Mouse (Mus musculus) midbrain, embryonic 10.5 days (tissue): ENCODE data around the gene Prkg2. TPM values are rescaled to one million over a fixed set of nuclear protein-coding genes. Genes with fewer than 3 reads are reported as not detected.
A peak's percentile ranks its signal among the peaks of the same experiment; 100 is the strongest.

Experiments
- DNase-seq: peaks from one replicate; pipeline ENCODE4 v3.0.0-alpha.2; 2017; ENCODE audit warnings: low spot score
- H3K27ac ChIP-seq: fragments of 300-500 bp; sonication (generic); replicated peaks from 2 replicates; pipeline ENCODE4 v1.5.1; 2016; ENCODE audit warnings: mild to moderate bottlenecking
- H3K27me3 ChIP-seq: fragments of 300-500 bp; sonication (generic); 2 replicates; pipeline ENCODE4 v1.6.1; 2016; ENCODE audit warnings: low read depth, mild to moderate bottlenecking; ENCODE audit not compliant: poor library complexity, severe bottlenecking
- H3K36me3 ChIP-seq: fragments of 300-500 bp; sonication (generic); 2 replicates; pipeline ENCODE4 v1.6.1; 2016; ENCODE audit warnings: mild to moderate bottlenecking, moderate library complexity
- H3K4me1 ChIP-seq: fragments of 300-500 bp; sonication (generic); 2 replicates; pipeline ENCODE4 v1.6.1; 2016
- H3K4me3 ChIP-seq: fragments of 300-500 bp; sonication (generic); 2 replicates; pipeline ENCODE4 v1.5.1; 2016; ENCODE audit warnings: mild to moderate bottlenecking, moderate library complexity
- H3K9me3 ChIP-seq: fragments of 300-500 bp; sonication (generic); replicated peaks from 2 replicates; pipeline ENCODE4 v1.6.1; 2016; ENCODE audit warnings: mild to moderate bottlenecking
- WGBS: fragments of 180-500 bp; shearing (Covaris S2); methylation state at CpG from one replicate; pipeline ENCODE4 v1.1.7; 2016; 5-methylcytosine and 5-hydroxymethylcytosine counted together
- polyA plus RNA-seq: library from polyadenylated mRNA; unstranded; fragments of >200 nt; fragmentation: Nextera tagmentation; extraction: Ambion mirVana; gene quantifications from 2 replicates; pipeline ENCODE4 v1.2.1, GENCODE M21; 2016

Prkg2 gene
- polyA plus RNA-seq, result 0.90 and 1.6 TPM in 2 replicates

DNA sequence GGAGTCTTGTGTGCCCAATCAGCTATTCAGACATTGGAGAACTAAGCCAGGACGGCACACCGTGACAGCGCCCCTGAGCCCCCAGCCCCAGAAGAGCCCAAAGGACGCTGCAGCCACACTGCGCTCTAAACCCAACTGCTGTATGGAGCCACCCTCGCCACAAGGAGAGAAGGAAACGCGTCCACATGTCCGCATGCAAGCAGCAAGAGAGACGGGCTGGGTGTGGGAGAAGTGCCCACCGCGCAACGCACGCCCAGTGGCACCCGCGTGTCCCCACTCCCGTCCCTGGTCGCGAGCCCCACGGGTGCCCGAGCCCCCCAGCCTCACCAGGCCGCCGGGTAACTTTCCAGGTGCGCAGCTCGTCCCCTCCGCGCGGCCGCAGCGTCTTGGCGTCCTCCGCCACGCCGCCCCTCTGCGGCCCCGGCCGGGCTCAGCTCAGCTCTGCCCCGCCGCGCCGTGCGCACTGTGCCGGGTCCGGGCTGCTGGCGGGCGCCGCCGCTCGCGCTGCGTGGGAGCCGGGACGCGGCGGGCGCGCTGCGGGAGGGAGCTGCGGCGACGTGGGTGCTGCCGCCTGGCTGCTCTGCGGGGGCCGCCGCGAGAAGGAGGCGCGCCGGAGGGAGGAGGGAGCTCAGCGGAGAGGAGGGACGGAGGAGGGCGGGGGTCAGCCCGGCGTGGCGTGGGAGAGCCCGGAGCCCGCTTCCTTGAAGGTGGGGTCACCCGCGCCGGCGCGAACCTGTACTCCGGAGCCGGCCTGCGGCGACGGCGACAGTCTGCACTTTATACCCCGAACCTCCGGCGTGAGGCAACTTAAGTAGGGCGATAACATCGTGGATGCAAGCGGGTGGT, at the start of gene Prkg2:
Gene Prkg2 (minus strand): TSS at position 756 of the 846 bp plus-strand sequence.
- peak within 1 kb of the TSS; percentile 81 for H3K27ac ChIP-seq

GRCm38 (mm10) chr5:99083955-99084354, 46.8 kb upstream of the Prkg2 start:
- peaks cover 7% of the 10 kb centered on the region for H3K4me1 ChIP-seq
- no peak overlapping the region for H3K4me3 ChIP-seq
- H3K36me3 ChIP-seq, result no peaks in the 10 kb centered on the region
- peak; percentile 16 for DNase-seq
- H3K27me3 ChIP-seq, result no peaks in the 10 kb centered on the region
- no peak overlapping the region for H3K27ac ChIP-seq
- 28% methylated on average over 5 of the region's 5 CpGs for WGBS
- H3K9me3 ChIP-seq, result no peaks in the 10 kb centered on the region

More for the DNA sequence above, at the start of gene Prkg2:
- H3K9me3 ChIP-seq, result no peaks in the 10 kb centered on the region
- H3K4me3 ChIP-seq, result peak within 1 kb of the TSS; percentile 78
- peaks cover 62% of the 10 kb centered on the region for H3K27me3 ChIP-seq
- no peaks in the 10 kb centered on the region for H3K36me3 ChIP-seq
- H3K4me1 ChIP-seq, result peaks cover 25% of the 10 kb centered on the region
- whole genome bisulfite sequencing, result under 1% methylated on average over 90 of the region's 94 CpGs
- DNase-seq, result peak; percentile 55

DNA sequence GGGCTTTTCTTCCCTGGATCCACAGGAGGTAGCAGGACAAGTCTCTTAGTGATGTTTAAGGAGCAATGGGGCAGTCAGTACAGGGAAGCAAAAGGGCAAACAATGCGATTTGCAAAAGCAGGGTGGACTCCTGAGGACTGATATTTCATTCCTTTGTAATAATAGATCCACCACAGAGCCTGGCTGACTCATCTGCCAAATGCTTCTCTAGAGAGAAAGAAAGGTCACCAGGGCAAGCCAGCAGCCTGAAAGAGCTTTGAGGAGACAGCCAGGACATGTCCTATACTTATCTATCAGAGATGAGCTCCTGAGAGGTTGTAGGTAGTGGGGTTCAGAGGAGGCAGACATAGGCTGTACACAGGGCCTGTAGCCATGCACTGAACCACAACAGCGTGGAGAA, 41.2 kb upstream of the Prkg2 start:
- no peaks in the 10 kb centered on the region for H3K9me3 ChIP-seq
- WGBS, result 62% methylated on average over 2 of the region's 2 CpGs
- peaks cover 10% of the 10 kb centered on the region for H3K4me1 ChIP-seq
- H3K27me3 ChIP-seq, result no peaks in the 10 kb centered on the region
- no peak overlapping the region for H3K4me3 ChIP-seq
- no peak for DNase-seq
- H3K36me3 ChIP-seq, result no peaks in the 10 kb centered on the region
- H3K27ac ChIP-seq, result no peak overlapping the region

GRCm38 (mm10) chr5:99068391-99068790, 31.2 kb upstream of the Prkg2 start:
- no peak overlapping the region for H3K4me3 ChIP-seq
- H3K36me3 ChIP-seq, result no peaks in the 10 kb centered on the region
- H3K4me1 ChIP-seq, result no peaks in the 10 kb centered on the region
- 97% methylated on average over 2 of the region's 2 CpGs for WGBS
- no peak overlapping the region for H3K27ac ChIP-seq
- H3K9me3 ChIP-seq, result no peaks in the 10 kb centered on the region
- DNase-seq, result no peak
- H3K27me3 ChIP-seq, result no peaks in the 10 kb centered on the region

GRCm38 (mm10) chr5:99062582-99062981, 25.4 kb upstream of the Prkg2 start:
- H3K27ac ChIP-seq, result no peak overlapping the region

GRCm38 (mm10) chr5:99039021-99039420, 1.9 kb upstream of the Prkg2 start:
- Histone ChIP-seq H3K27me3 (peaks cover 62% of the 10 kb centered on the region), H3K9me3 (no peaks in the 10 kb centered on the region), H3K36me3 (no peaks in the 10 kb centered on the region), H3K4me3 (no peak overlapping the region), H3K4me1 (peaks cover 23% of the 10 kb centered on the region), H3K27ac (no peak overlapping the region)
- DNase-seq, result no peak
- WGBS, result 93% methylated on average over 6 of the region's 6 CpGs

More at GRCm38 (mm10) chr5:99062582-99062981, 25.4 kb upstream of the Prkg2 start:
- Histone ChIP-seq H3K36me3 (no peaks in the 10 kb centered on the region), H3K27me3 (no peaks in the 10 kb centered on the region), H3K4me3 (no peak overlapping the region), H3K9me3 (no peaks in the 10 kb centered on the region), H3K4me1 (no peaks in the 10 kb centered on the region)
- no peak for DNase-seq

- Histone ChIP-seq H3K36me3 (no peaks in the 10 kb centered on the region), H3K9me3 (no peaks in the 10 kb centered on the region), H3K4me3 (peak overlapping the region; percentile 78), H3K27me3 (peaks cover 62% of the 10 kb centered on the region), H3K27ac (peak overlapping the region; percentile 81; the same call in 1 of the 2 replicates), H3K4me1 (peaks cover 23% of the 10 kb centered on the region)
- DNase-seq, result no peak
- WGBS, result 10% methylated on average over 9 of the region's 9 CpGs
Observed at GRCm38 (mm10) chr5:99037442-99037811, 276 bp upstream of the Prkg2 start.

DNA sequence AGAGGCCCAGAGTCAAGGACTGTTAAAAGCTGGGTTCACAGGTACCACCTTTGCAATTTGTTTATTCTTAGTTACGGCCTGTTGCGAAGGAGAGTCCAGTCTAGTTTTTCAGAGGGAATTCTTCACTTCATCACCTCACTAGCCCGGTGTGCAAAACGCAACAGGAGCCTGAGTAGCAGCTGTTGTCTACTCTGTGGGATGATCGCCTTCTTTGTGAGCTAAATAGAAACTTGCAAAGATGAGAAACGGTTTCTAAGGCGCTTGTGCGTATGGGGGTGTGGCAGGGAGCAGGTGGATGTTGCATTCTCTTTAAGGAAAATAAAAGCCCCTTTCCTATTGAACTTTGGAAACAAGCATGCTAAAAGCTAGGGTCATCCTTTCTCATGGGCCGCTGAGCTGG, 1.2 kb downstream of the Prkg2 start:
- 43% methylated on average over 9 of the region's 9 CpGs for WGBS
- H3K27ac ChIP-seq, result no peak overlapping the region

DNA sequence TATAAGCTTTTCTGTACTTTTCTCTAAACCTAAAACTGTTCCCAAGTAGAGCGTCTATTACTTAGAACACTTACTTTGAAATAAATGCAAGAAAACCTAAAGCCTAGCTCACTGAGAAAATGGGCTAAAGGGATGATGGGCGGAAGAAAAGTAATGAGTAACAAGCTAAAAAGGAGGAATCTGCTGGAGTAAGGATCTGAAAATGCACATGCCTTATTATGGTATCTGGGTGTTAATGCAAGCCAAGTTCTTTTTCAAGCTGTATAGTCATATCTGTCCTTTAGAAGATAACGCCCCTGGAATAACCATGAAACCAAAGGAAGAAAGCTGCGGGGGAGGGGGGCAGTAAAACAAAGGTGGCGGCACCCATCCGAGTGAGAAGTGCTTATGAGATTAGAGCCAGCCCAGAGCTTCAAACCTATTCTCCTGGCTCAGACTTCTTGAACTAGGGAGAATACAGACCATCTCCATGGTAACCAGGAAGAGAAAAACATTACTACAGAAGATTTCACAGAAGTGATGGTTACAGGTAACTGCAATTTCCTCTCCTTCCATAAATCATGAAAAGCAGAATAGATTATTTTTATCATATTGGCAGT, 5.5 kb downstream of the Prkg2 start:
- peaks cover 4% of the 10 kb centered on the region; the same call in 1 of the 2 replicates for H3K9me3 ChIP-seq

More for the DNA sequence above, 1.2 kb downstream of the Prkg2 start:
- Histone ChIP-seq H3K4me3 (peak overlapping the region; percentile 78), H3K27me3 (peaks cover 62% of the 10 kb centered on the region), H3K4me1 (peaks cover 29% of the 10 kb centered on the region), H3K9me3 (peaks cover 4% of the 10 kb centered on the region; the same call in 1 of the 2 replicates), H3K36me3 (no peaks in the 10 kb centered on the region)
- no peak for DNase-seq

DNA sequence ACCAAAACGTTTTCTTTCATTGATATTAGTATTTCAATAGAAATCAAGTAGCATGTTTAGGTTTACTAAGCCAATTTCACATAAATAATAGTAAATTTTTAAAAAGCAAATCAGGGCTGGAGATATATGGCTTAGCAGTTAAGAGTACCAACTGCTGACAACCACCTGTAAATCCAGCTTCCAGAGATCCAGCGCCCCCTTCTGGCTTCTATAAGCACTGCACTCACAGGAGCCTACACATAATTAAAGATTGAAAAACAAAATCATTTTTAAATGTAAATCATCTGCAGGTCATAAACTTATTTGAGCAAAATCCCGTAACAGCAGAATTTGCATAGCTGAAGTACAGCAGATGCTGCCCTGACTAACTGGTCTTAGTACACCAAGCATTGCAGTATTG, 10.8 kb downstream of the Prkg2 start:
- Histone ChIP-seq H3K4me3 (no peak overlapping the region), H3K27me3 (no peaks in the 10 kb centered on the region), H3K4me1 (no peaks in the 10 kb centered on the region), H3K9me3 (peaks cover 4% of the 10 kb centered on the region; the same call in 1 of the 2 replicates), H3K36me3 (no peaks in the 10 kb centered on the region), H3K27ac (no peak overlapping the region)
- no peak for DNase-seq
- WGBS, result 66% methylated on average over 3 of the region's 3 CpGs

More for the DNA sequence above, 5.5 kb downstream of the Prkg2 start:
- Histone ChIP-seq H3K4me3 (no peak overlapping the region), H3K4me1 (peaks cover 18% of the 10 kb centered on the region), H3K36me3 (no peaks in the 10 kb centered on the region), H3K27ac (no peak overlapping the region), H3K27me3 (peaks cover 24% of the 10 kb centered on the region)
- 54% methylated on average over 6 of the region's 6 CpGs for WGBS
- no peak for DNase-seq

DNA sequence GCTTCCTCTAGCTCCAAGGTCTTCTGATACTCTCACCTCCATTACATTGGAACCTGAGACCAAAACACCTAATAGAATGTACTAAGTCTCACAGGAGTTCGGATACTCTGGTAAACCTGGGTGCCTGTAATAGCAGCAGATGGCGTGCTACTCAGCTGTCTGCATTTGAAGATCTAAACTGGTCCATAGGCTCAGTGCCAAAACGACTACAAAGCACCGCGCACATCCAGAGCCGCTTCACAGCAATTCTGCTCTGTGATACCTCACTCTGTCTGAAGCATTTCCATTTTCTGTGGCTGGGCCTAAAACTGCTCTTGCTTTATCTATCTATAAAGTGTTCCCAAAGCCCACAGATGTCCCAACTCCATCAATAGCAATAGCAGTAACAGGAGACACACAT, 17.4 kb downstream of the Prkg2 start:
- Histone ChIP-seq H3K27ac (no peak overlapping the region), H3K4me3 (no peak overlapping the region), H3K36me3 (no peaks in the 10 kb centered on the region), H3K27me3 (no peaks in the 10 kb centered on the region), H3K4me1 (no peaks in the 10 kb centered on the region), H3K9me3 (no peaks in the 10 kb centered on the region)
- DNase-seq, result no peak
- WGBS, result 94% methylated on average over 6 of the region's 6 CpGs

- H3K4me3 ChIP-seq, result no peak overlapping the region
- H3K36me3 ChIP-seq, result no peaks in the 10 kb centered on the region
- H3K27ac ChIP-seq, result no peak overlapping the region
- no peak for DNase-seq
- WGBS, result 87% methylated on average over 3 of the region's 3 CpGs
- no peaks in the 10 kb centered on the region for H3K9me3 ChIP-seq
- no peaks in the 10 kb centered on the region for H3K27me3 ChIP-seq
- no peaks in the 10 kb centered on the region for H3K4me1 ChIP-seq
Observed at GRCm38 (mm10) chr5:99015140-99015539, 22.0 kb downstream of the Prkg2 start.
